Mouse (Mus musculus) heart, adult 11 months (tissue): ENCODE data around the gene Rreb1.

Experiments used
- DNase-seq: peaks from one replicate; pipeline ENCODE4 v3.0.0; 2022

Gene Rreb1

DNA sequence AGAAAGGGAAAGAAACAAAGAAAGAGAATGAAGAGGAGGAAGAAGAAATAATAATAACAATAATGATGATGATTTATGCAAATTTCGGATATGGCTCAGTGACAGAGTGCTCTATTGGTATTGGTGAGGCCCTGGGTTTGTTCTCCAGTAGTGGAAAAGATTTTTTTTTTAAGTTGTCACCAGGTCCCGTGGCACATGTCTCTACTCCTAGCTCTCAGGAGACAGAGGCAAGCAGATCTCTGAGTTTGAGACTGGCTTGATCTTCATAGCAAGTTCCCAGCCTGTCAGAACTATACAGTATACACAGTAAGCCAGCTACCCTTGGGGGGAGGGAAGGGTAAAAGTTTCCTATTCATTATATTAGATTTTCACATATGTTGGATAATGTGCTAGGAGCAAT, 3.4 kb downstream of the Rreb1 start:
- peak; percentile 51 for DNase-seq

DNA sequence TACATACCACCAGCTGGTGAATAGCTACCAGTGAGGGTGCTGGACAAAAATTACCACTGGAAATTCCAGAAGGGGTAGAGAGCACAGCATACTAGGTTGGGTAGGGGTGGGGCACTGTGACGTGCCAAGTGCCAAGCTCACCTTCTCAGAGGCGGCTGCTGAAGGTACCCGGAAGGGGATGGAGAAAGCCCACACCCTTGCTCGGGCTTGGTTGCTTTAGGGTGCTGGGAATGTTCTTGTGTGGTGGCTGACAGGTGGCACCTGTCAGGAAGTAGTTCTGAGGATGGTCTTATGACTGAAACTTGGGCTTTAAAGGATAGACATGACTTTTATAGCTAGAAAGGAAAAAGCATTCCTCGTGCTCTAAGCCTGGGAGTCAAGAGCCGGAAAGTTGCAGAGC, 3.9 kb downstream of the Rreb1 start:
- DNase-seq, result peak; percentile 74

DNA sequence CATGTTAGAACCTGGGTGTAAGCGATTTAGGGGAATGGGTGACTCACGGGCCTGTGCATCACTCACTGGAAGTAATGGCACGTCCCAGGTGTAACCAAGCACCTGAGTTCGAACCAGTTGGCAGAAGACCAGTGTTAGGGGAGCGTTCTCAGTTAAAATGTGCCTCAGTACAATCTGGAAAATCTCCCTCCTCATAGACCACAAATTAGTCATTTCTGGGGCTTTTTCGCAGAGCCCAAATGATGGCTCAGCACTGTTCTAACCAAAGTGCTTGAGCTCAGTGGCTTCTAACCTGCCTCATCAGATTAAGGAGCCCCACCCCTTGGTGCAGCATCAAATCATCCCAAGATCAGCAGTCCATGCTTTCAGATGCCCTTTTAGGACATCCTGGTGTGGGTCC, 5.5 kb downstream of the Rreb1 start:
- DNase-seq, result peak; percentile 78

DNA sequence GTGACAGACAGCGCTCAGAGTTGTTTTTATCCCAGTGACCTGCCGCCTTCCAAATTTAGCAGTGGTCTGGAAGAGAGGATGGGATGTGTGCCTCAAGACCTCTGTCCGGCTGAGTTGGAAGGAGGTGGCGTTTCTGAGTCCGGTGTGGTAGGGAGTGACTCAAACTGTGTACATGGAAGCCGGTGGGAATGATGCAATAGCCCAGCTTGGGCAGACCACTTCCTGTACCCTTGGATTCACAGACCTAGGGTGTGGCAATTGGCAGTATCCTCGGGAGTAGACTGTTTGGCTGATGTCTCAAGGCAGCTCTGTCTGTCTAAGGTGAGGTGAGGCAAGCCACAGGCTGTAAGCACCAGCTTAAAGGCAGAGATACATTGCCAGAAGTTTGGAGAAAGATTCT, 6.0 kb downstream of the Rreb1 start:
- DNase-seq, result peak; percentile 93

DNA sequence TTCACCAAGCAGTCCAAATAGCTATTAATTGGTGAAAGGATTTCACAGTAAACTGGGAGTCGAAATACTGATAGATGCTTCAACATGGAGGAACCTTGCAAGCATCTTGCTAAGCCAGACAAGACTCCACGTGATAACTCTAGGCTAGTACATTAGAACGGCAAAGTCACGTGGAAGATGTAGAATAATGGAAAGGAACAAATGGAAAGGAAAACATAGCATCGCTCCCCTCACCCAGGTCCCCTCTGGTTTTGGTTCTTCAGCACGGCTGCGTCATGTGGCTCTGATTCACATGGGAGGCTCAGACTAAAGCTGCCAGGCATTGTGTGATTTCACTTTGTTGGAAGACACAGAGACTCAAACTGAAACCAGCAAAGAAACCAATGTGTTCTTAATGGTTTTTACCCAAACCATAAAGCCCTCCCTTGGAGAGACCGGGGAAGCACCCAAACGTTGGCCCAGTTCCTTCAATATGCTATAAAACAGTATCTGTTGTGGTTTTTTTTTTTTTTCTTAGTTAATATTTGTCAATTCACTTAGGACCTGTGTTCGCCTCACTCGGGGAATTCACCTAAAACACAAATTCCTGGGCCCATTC, 14.6 kb downstream of the Rreb1 start:
- peak; percentile 56 for DNase-seq

DNA sequence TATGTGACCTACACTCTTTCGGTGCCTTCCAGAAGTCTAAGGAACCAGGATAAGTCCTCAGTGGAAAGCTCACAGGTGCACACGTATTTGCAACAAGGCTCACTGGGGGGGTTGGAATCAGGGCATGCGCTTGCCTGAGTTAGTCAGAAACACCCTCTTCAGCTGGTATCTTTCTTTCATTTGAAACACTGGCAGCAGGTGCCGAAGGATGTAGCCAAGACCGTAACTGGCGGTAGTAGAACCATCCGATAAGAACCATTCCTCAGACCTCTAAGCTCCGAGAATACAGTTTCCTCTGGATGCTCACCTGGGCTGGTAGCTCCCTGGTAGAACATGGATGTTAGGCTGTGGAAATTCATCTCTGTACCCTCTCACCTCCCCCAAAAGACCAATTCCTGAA, 20.6 kb downstream of the Rreb1 start:
- peak; percentile 78 for DNase-seq

DNA sequence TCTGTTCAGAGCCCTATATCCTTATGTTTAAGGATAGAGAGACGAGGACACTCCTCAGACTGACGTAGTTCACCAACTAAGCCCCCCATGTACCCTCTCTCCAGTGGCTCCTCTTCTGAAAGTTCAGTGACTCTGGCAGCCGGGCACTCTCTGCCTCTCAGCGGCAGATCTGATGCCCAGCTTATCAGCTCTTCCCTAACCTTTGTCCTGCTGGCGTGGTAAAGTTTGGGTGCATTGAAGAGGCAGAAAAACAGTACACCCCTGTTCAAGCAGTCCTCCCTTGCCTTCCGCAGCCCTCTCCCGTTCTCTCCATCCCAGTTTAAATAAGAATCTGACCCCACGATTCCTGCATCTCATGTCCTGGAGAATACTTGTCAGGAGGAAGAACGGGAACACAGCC, 21.2 kb downstream of the Rreb1 start:
- peak; percentile 67 for DNase-seq

DNA sequence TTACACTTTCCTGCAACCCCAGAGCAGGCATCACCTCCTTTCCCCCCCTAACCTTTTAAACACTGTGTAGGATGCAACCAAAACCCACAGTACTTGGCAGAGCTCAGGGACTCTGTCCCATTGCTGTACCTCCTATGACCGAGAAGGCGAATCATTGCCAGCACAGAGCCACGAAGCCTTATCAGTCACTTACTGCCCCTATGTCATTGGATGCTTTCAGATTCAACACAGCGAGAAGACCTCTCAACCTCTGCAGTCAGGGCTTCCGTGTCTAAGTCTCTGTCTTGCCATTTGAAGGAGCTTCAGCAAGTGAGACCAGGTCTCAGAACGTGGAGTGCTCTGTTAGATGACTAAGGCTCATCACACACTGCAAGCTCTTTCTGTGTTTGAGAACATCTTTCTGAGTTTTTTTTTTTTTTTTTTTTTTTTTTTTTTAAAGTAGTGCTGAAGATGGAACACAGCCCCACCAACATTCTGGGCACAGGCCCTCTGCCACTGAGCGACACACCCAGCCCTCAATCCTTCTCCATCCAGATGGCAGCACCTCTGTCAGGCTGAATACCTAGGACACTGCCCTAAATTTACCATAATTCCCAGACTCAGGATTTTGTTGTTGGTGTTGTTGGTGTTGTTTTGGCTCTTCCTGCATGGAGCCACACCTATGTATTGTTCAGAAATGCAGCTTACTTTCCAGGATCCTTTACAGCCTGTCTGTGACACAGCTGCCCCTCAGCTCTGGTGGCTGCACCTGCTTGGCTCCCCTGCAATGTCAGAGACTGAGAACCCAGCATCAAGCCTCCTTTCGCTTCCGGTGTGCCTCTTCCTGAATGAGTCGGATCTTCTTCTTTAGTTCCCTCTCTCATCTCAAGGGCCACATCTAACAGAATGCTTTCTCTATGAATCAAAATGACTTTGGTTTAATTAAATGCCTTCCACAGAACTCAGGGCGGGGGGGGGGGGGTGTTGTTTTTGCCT, 23.2 kb downstream of the Rreb1 start:
- peak; percentile 83 for DNase-seq

DNA sequence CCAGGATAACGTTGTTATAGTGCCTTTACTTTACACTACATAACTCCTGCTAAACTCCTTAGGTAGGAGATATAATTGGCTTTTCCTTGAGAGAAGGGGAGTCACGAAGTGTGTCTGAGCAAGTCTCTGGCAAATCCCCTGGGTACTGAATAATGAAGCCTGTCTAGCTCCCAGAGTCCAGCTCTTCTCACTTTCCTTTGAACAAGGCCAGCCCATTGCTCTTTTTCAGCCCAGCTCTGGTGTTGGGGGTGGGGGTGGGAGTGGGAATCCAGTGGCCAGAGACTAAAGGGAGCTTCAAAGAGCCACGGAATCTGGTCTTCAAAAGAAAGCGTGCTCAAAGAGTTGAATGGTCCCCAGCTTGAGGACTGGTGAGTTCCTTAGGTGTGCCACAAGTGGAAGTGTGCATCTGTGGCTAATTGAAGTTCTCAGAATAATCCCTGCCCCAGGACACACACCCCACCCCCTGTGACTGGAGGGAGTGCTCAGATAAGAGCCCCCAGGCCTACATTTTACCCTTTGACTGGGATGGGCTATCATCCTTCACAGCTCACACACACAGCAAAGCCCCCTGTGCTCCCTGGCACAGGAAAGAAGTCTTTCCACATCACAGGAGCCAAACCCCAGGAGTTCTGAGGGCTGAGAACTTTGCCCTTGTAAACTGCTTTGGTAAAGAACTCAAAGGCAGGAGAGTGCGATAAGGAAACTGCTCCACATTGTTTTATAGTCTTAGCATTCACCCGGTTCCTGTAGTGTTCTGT, 24.2 kb downstream of the Rreb1 start:
- peak; percentile 88 for DNase-seq

DNA sequence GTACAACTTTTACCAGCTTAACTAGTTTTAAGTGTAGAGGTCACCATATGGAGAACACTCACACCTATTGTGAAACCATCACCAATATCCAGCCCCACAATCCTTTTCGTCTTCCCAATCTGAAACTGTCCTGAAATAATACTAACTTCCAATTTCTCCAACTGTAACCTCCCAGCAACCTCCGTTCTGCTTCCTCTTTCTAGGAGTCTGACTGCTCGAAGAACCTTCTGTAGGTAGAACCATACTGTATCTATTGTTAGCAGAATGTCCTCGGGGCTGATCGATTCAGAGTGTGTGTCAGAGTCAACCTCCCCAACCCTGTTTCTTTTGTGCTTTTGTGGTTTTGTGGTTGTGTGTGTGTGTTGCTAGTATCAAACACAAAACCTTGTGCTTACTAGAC, 25.0 kb downstream of the Rreb1 start:
- peak; percentile 46 for DNase-seq

DNA sequence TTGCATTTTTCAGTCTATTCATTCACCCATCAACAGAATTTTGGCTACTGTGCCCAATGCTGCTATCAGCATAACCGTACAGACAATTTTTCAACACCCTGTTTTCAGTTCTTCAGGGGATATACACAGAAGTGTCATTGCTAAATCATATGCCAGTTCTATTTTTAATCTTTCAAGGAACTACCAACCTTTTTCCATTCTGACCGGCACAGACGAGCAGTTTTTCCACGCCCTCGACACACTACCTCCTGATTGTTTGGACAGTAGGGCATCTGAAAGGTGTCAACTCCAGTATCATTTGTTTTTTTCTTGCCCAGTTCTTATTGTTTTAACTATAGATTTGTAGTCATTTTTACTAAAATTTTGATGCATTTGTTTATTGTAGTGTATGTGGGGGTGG, 25.8 kb downstream of the Rreb1 start:
- DNase-seq, result peak; percentile 59

DNA sequence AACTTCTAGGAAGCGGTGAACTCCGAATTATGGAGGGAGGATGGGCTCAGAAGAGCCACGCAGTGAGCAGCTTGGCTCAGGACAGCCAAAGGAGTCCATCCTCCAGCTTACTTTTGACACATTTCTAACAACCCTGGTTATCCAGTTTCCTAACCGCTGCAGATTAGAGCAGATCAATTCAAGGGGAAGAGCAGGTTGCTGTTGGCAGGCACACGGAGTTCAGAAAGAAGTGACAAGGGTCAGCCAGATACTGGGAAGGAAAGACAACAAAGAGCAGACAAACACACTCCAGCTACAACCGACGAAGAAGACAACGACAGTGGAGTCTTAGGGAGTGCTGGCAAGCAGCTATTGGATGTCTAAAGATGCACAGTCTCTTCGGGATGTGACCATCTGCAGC, 36.8 kb downstream of the Rreb1 start:
- peak; percentile 58 for DNase-seq

DNA sequence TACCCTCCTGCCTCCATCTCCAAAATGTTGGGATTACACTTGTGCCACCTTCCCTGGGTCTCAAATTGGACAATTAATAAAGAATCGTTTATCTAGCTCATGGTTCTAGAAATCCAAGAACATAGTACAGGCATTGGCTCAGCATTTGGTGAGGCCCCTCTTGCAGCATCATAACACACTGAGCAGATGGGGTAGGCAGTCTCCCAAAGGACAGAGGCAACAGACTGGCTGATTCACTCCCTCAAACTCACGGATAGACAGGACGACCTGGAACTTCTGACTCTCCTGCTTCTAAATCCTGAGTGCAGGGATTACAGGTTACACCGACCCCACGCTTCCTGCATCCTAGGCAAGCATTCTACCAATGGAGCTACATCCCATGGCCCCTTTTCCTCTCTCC, 38.5 kb downstream of the Rreb1 start:
- DNase-seq, result peak; percentile 68

DNA sequence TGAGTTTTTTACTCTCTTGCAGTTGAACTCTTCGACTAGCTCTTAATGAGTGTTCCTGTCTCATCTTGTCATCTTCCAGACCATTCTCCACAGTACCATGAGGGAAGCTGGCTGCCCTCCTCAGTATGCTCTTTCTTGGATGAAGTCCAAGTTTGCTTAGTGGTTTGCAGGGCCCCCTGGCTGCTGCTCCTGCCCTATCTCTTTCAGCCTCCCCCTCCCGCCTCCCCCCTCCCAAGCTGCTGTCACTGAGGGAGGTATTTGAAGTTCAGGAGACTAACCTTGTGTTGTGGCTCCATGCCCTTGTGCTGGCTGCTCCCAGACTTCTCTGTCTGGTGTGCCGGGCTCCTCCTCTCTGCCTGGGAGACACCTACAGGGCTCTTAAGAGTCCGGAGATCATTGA, 43.2 kb downstream of the Rreb1 start:
- peak; percentile 92 for DNase-seq

DNA sequence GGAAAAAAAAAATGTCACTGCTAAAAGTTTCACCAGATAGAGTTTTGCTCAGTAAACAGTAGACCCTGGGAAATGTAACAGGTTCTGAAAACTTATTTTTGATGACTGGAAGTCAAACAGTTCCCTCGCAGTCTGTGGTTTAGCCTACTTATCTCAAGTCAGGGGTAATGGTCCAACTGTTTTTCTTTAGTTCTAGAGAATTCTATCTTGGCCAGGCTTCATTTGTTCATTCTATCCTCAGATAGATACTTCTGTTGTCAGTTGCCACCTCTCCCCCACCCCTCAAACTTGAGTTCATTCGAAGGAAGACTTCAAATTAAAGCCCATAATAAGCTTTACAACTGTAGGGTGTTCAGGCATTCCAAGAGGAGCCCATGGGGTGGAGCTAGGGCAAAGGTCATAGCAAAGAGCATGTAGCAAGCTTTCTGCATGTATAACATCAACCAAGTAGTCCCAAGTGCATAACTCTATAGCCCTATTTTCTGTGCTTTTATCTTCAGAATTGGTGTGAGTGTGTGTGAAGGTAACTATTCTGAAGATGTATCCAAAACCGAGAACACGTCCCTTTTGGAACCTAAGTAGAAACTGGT, 46.2 kb downstream of the Rreb1 start:
- peak; percentile 63 for DNase-seq

DNA sequence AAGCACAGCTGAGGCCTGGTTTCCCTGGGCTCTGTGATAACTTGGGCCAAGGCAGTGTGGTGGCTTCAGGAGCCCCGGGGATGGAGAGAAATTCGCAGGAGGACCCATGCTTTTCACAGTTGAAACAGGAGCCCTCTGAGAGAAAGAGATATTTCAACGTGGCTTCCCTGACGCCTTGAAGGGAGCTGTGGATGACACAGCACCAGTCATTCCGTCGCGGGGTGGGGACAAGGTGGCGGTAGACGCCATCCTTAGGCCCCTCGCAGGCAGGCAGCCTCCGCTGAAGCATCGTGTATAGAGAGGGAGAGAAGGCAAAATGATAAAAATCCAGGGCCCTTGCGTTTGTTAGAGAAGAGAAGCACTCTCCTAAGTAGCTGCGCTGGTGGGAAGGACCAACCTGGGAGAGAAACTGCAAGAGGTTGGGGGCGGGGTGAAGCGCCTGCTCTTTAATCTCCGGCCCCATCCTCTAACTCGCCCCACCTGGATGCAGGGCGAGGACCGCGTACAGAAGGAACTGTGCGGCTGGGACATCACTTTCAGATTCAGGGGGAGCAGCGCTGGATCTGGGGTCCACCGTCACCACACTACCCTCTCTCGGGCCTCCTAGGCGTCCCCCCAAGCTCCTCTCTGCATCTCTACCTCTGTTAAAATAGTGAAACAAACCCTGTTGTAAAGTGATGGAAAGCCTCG, 46.9 kb downstream of the Rreb1 start:
- peak; percentile 85 for DNase-seq

DNA sequence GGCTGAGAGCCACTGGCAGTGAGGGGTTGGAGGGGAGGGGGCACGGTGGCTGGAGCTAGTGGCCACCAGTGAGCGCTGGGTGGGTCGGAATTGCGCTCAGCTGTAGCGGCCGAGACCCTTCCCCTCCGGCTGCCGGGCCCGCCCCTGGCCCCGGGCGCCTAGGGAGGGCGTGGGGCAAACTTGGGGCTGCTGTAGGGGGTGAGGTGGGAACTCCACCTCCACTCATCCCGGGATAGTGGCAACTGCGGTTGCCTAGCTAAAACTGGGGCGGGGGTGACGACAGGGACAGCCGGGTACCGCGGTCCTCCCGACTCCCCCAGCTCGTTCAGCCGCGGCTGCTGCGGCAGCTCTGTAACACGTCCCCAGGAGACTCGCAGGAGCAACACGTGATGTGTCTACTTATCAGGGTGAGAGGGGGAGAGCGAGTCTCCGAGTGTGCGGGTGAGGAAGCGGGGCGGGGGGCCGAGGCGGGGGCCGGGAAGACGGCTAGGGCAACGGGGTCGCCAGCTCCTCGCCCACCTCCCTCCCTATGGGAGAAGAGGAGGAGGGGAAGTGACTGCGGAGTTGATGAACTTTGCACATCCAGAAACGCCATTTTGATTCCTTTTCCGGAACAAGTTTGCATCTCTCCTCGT, 47.6 kb downstream of the Rreb1 start:
- peak; percentile 98 for DNase-seq

DNA sequence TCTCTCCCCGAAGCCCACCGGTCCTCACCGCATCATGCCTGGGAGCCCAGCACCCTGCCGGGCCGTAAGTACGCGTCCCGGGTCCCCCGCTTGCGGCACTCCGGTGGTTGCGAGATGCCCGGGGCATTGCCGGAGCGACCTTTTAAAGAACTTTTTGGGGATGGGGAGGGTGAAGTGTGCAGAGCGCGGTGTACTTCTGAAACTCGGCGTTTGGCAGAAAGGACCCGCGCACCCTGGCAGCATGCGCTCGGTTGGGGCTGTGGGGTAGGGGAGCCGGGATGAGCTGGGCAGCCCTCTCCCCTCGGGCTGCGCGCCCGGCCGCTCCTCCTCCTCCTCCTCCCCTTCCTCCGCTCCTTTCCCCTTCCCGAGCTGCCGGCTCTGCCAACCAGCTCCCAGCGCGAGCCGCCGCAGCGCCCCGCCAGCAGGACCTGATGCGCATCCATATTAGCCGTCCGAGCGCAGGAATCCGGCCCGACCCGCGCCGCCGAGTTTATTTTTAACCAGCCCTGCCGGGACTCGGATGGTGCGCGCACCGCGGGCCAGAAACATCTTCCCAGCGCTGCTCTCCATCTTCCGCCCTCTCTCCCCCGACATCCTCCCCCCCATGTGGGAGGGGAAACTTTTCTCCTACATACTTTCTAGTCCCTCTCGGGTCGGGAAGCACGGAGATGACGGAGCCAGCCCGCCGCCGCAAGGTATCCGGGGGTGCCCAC, 48.2 kb downstream of the Rreb1 start:
- DNase-seq, result peak; percentile 98

DNA sequence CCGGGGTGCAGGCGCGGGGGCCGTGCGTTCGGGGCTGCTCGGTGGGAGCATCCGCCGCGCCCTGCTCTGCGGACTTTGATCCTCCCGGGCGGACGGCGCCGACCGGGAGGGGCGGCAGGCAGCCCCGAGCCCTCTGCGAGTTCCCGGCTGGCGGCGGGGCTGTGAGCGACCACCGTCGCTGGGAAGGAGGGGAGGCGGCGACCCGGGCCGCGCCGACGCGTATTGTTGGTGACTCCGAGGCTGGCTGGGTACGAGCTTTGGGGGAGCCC, 48.7 kb downstream of the Rreb1 start:
- DNase-seq, result no peak

DNA sequence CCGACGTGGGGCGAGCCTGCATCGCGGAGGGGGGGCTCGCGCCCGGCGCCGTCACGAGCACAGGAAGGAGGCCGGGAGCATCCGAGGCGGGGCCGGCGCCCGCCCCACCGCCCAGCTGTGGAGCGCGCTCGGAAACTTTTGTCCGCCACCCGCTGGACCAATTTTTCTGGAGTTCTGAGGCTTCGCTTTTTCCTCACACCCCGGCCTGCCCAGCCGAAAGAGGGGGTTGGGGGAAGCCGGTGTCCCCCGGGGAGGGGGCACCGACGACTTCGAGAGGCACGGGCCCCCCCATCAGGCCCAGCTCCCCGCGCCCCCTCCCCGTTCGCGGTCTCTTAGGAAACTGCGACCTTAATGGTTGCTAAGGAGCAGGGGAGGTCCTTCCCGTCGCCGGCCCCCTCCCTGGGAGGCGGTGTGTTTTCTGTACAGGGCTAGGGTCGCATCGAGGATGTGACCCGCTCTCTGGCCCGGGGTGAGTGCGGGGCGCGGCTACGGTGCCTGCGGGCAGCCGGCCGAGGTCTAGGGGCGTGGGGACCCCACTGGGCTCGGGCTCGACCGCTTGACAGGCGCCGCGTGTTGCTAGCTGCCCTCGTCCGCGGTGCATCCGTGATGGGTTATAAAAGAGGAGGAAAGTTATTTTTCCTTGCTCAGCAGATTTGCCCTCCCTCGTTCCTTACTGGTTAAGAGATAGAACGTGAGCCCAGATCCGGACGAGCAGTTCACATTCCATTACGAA, 49.2 kb downstream of the Rreb1 start:
- DNase-seq, result peak; percentile 98

DNA sequence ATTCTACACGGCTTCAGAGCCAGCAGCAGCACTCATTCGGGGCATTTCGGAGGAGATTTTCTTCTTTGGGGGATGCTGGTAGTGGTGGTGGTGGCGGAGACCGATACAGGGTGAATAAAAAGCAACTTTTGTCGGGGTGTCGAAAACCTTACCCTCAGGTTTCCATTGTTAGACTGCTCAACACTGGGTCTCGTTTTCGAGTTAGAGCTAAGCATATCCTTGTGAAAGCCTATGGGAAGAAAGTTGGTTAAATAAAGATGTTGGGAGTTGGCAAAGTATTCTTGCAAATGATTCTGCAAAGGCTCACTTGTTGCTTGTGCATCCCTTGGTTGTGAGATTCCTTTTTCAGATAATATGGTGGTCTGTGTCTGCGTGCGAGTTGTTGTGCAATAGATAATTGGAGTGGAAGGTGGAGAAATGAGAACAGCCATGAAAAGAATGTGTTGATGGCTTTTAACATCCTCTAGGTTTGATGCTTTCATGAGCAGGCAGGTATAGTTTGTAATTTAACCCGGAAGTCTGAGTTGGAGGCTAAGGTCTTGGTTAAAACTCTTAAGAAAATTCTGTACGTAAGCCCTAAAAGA, 49.9 kb downstream of the Rreb1 start:
- DNase-seq, result no peak
